Mouse (Mus musculus) stomach, postnatal 0 days (tissue): ENCODE data around the gene Rtn2.

Experiments used
- CTCF ChIP-seq: IDR thresholded peaks from 2 replicates; pipeline ENCODE4 v1.5.1; 2016; ENCODE audit warnings: antibody characterized with exemption, low read depth, mild to moderate bottlenecking, moderate library complexity
- EP300 ChIP-seq: optimal IDR thresholded peaks from 2 replicates; pipeline ENCODE3; 2016; ENCODE audit warnings: antibody characterized with exemption

- no peak for TF ChIP-seq EP300
- peak; percentile 14; the same call in 1 of the 2 replicates for TF ChIP-seq CTCF
Measured at GRCm38 (mm10) chr7:19327128-19327527, 44.7 kb downstream of the Rtn2 start.
